Mouse (Mus musculus) heart, embryonic 12.5 days (tissue): ENCODE data around the gene Plcz1. TPM values are rescaled to one million over a fixed set of nuclear protein-coding genes. Genes with fewer than 3 reads are reported as not detected.

Experiments
- ATAC-seq: fragments of 200-750 bp; cut with Nextera tagmentation; 2 replicates; pipeline ENCODE4 v1.8.0; 2017; ENCODE audit warnings: moderate TSS enrichment, moderate library complexity; ENCODE audit not compliant: insufficient number of reproducible peaks, low FRiP score
- H3K27ac ChIP-seq: fragments of 300-500 bp; sonication (generic); 2 replicates; pipeline ENCODE4 v1.5.1; 2016; ENCODE audit warnings: mild to moderate bottlenecking, moderate library complexity; ENCODE audit not compliant: poor library complexity, severe bottlenecking
- H3K27me3 ChIP-seq: fragments of 300-500 bp; sonication (generic); replicated peaks from 2 replicates; pipeline ENCODE4 v1.6.1; 2016; ENCODE audit warnings: mild to moderate bottlenecking, moderate library complexity
- H3K36me3 ChIP-seq: fragments of 300-500 bp; sonication (generic); 2 replicates; pipeline ENCODE4 v1.6.1; 2016; ENCODE audit warnings: mild to moderate bottlenecking, moderate library complexity
- H3K4me1 ChIP-seq: fragments of 300-500 bp; sonication (generic); replicated peaks from 2 replicates; pipeline ENCODE4 v1.6.1; 2016; ENCODE audit warnings: mild to moderate bottlenecking
- H3K4me2 ChIP-seq: fragments of 300-500 bp; sonication (generic); 2 replicates; pipeline ENCODE4 v1.6.1; 2016; ENCODE audit warnings: mild to moderate bottlenecking, moderate library complexity
- H3K4me3 ChIP-seq: fragments of 300-500 bp; sonication (generic); 2 replicates; pipeline ENCODE4 v1.5.1; 2016; ENCODE audit warnings: mild to moderate bottlenecking
- H3K9ac ChIP-seq: fragments of 300-500 bp; sonication (generic); 2 replicates; pipeline ENCODE4 v1.6.1; 2016; ENCODE audit warnings: mild to moderate bottlenecking, moderate library complexity
- H3K9me3 ChIP-seq: fragments of 300-500 bp; sonication (generic); replicated peaks from 2 replicates; pipeline ENCODE4 v1.6.1; 2016; ENCODE audit warnings: mild to moderate bottlenecking, moderate library complexity
- WGBS: fragments of 180-500 bp; shearing (Covaris S2); methylation state at CpG from one replicate; pipeline ENCODE4 v1.1.7; 2016; 5-methylcytosine and 5-hydroxymethylcytosine counted together
- polyA plus RNA-seq: library from polyadenylated mRNA; unstranded; fragments of >200 nt; fragmentation: Nextera tagmentation; extraction: Ambion mirVana; gene quantifications from 2 replicates; pipeline ENCODE4 v1.2.1, GENCODE M21; 2016

Plcz1 gene
- polyA plus RNA-seq, 1 experiment from 2014 or later, result not detected

GRCm38 (mm10) chr6:139986564-139986963 lies 54.7 kb downstream of the Plcz1 start:
- Histone ChIP-seq H3K9ac (no peak overlapping the region), H3K27me3 (no peaks in the 10 kb centered on the region), H3K9me3 (no peaks in the 10 kb centered on the region), H3K4me3 (no peak overlapping the region), H3K27ac (no peak overlapping the region), H3K4me1 (no peaks in the 10 kb centered on the region), H3K36me3 (no peaks in the 10 kb centered on the region), H3K4me2 (no peak overlapping the region)
- WGBS, result 72% methylated on average over 2 of the region's 2 CpGs
- no peak for ATAC-seq

GRCm38 (mm10) chr6:139984069-139984468 lies 57.2 kb downstream of the Plcz1 start:
- H3K36me3 ChIP-seq, result no peaks in the 10 kb centered on the region
- no peak for ATAC-seq
- H3K9me3 ChIP-seq, result no peaks in the 10 kb centered on the region
- H3K27ac ChIP-seq, result no peak overlapping the region
- H3K4me1 ChIP-seq, result no peaks in the 10 kb centered on the region
- no peak overlapping the region for H3K9ac ChIP-seq
- H3K4me3 ChIP-seq, result no peak overlapping the region
- H3K27me3 ChIP-seq, result no peaks in the 10 kb centered on the region
- WGBS, result 94% methylated on average over 3 of the region's 3 CpGs
- no peak overlapping the region for H3K4me2 ChIP-seq

GRCm38 (mm10) chr6:139981061-139981460 lies 60.2 kb downstream of the Plcz1 start:
- Histone ChIP-seq H3K4me2 (no peak overlapping the region), H3K9me3 (no peaks in the 10 kb centered on the region), H3K4me3 (no peak overlapping the region), H3K27ac (no peak overlapping the region), H3K4me1 (peaks cover 3% of the 10 kb centered on the region; the same call in 1 of the 2 replicates), H3K27me3 (no peaks in the 10 kb centered on the region), H3K9ac (no peak overlapping the region), H3K36me3 (no peaks in the 10 kb centered on the region)
- ATAC-seq, result no peak

- no peaks in the 10 kb centered on the region for H3K9me3 ChIP-seq
- 38% methylated on average over 3 of the region's 3 CpGs for WGBS
- H3K4me3 ChIP-seq, result no peak overlapping the region
- H3K36me3 ChIP-seq, result no peaks in the 10 kb centered on the region
- ATAC-seq, result no peak
- no peak overlapping the region for H3K4me2 ChIP-seq
- H3K27ac ChIP-seq, result no peak overlapping the region
- peaks cover 3% of the 10 kb centered on the region; the same call in 1 of the 2 replicates for H3K4me1 ChIP-seq
- H3K27me3 ChIP-seq, result no peaks in the 10 kb centered on the region
- no peak overlapping the region for H3K9ac ChIP-seq
Observed at GRCm38 (mm10) chr6:139978114-139978513, 63.1 kb downstream of the Plcz1 start.

- no peak for ATAC-seq
- H3K27ac ChIP-seq, result no peak overlapping the region
- 79% methylated on average over 5 of the region's 5 CpGs for WGBS
Observed at GRCm38 (mm10) chr6:139974668-139975067, 66.6 kb downstream of the Plcz1 start.

GRCm38 (mm10) chr6:139971608-139972298 lies 69.5 kb downstream of the Plcz1 start:
- no peaks in the 10 kb centered on the region for H3K36me3 ChIP-seq
- WGBS, result 59% methylated on average over 4 of the region's 4 CpGs
- H3K9ac ChIP-seq, result no peak overlapping the region
- H3K27ac ChIP-seq, result no peak overlapping the region
- no peaks in the 10 kb centered on the region for H3K9me3 ChIP-seq
- no peaks in the 10 kb centered on the region for H3K27me3 ChIP-seq
- ATAC-seq, result no peak
- no peak overlapping the region for H3K4me2 ChIP-seq
- no peaks in the 10 kb centered on the region for H3K4me1 ChIP-seq
- H3K4me3 ChIP-seq, result no peak overlapping the region

More at GRCm38 (mm10) chr6:139974668-139975067, 66.6 kb downstream of the Plcz1 start:
- Histone ChIP-seq H3K4me2 (no peak overlapping the region), H3K4me3 (no peak overlapping the region), H3K9me3 (no peaks in the 10 kb centered on the region), H3K4me1 (peaks cover 3% of the 10 kb centered on the region; the same call in 1 of the 2 replicates), H3K9ac (no peak overlapping the region), H3K27me3 (no peaks in the 10 kb centered on the region), H3K36me3 (no peaks in the 10 kb centered on the region)

- H3K9me3 ChIP-seq, result no peaks in the 10 kb centered on the region
- ATAC-seq, result no peak
- H3K27ac ChIP-seq, result no peak overlapping the region
- H3K9ac ChIP-seq, result no peak overlapping the region
- H3K4me3 ChIP-seq, result no peak overlapping the region
- WGBS, result 52% methylated on average over 6 of the region's 6 CpGs
- H3K36me3 ChIP-seq, result no peaks in the 10 kb centered on the region
- no peak overlapping the region for H3K4me2 ChIP-seq
- no peaks in the 10 kb centered on the region for H3K27me3 ChIP-seq
- H3K4me1 ChIP-seq, result peaks cover 5% of the 10 kb centered on the region; the same call in 1 of the 2 replicates
Observed at GRCm38 (mm10) chr6:139966684-139967083, 74.6 kb downstream of the Plcz1 start.

GRCm38 (mm10) chr6:139964895-139965294 lies 76.4 kb downstream of the Plcz1 start:
- Histone ChIP-seq H3K9me3 (no peaks in the 10 kb centered on the region), H3K27ac (no peak overlapping the region), H3K36me3 (no peaks in the 10 kb centered on the region), H3K9ac (no peak overlapping the region), H3K4me3 (no peak overlapping the region), H3K4me1 (peaks cover 5% of the 10 kb centered on the region; the same call in 1 of the 2 replicates), H3K27me3 (no peaks in the 10 kb centered on the region), H3K4me2 (no peak overlapping the region)
- ATAC-seq, result no peak
- WGBS, result 81% methylated on average over 3 of the region's 3 CpGs

GRCm38 (mm10) chr6:139963775-139964174 lies 77.5 kb downstream of the Plcz1 start:
- no peak for ATAC-seq
- WGBS, result 66% methylated on average over 3 of the region's 3 CpGs
- H3K36me3 ChIP-seq, result no peaks in the 10 kb centered on the region
- peaks cover 5% of the 10 kb centered on the region; the same call in 1 of the 2 replicates for H3K4me1 ChIP-seq
- no peak overlapping the region for H3K27ac ChIP-seq
- no peak overlapping the region for H3K4me3 ChIP-seq
- H3K27me3 ChIP-seq, result no peaks in the 10 kb centered on the region
- no peak overlapping the region for H3K4me2 ChIP-seq
- no peak overlapping the region for H3K9ac ChIP-seq
- H3K9me3 ChIP-seq, result no peaks in the 10 kb centered on the region

GRCm38 (mm10) chr6:139957531-139958241 lies 83.6 kb downstream of the Plcz1 start:
- H3K9ac ChIP-seq, result no peak overlapping the region
- no peaks in the 10 kb centered on the region for H3K36me3 ChIP-seq
- 55% methylated on average over 7 of the region's 7 CpGs for WGBS
- no peak for ATAC-seq
- no peak overlapping the region for H3K27ac ChIP-seq
- H3K4me2 ChIP-seq, result no peak overlapping the region
- no peaks in the 10 kb centered on the region for H3K27me3 ChIP-seq
- no peaks in the 10 kb centered on the region for H3K9me3 ChIP-seq
- peaks cover 8% of the 10 kb centered on the region for H3K4me1 ChIP-seq
- no peak overlapping the region for H3K4me3 ChIP-seq

GRCm38 (mm10) chr6:139953596-139953995 lies 87.7 kb downstream of the Plcz1 start:
- H3K9me3 ChIP-seq, result no peaks in the 10 kb centered on the region
- H3K36me3 ChIP-seq, result no peaks in the 10 kb centered on the region
- no peaks in the 10 kb centered on the region for H3K27me3 ChIP-seq
- peaks cover 8% of the 10 kb centered on the region for H3K4me1 ChIP-seq
- peak overlapping the region; percentile 57; the same call in 1 of the 2 replicates for H3K27ac ChIP-seq
- peak overlapping the region; percentile 38 for H3K4me2 ChIP-seq
- no peak overlapping the region for H3K4me3 ChIP-seq
- 0 out of 2 replicates have a peak overlapping the region, but pooled peaks have one; percentile 30 for H3K9ac ChIP-seq
- no peak for ATAC-seq
- WGBS, result 37% methylated on average over 12 of the region's 12 CpGs
